Mouse (Mus musculus): ENCODE data around the gene Mcl1. TPM values are rescaled to one million over a fixed set of nuclear protein-coding genes. Genes with fewer than 3 reads are reported as not detected.
"Not testable (repeated sequence)": the region's sequence is repeated elsewhere in the genome, so short reads cannot be mapped to it uniquely, and the experiment has no call there.

Mcl1 gene
- polyA plus RNA-seq, 1 experiment from 2014 or later = 63.2 TPM

DNA sequence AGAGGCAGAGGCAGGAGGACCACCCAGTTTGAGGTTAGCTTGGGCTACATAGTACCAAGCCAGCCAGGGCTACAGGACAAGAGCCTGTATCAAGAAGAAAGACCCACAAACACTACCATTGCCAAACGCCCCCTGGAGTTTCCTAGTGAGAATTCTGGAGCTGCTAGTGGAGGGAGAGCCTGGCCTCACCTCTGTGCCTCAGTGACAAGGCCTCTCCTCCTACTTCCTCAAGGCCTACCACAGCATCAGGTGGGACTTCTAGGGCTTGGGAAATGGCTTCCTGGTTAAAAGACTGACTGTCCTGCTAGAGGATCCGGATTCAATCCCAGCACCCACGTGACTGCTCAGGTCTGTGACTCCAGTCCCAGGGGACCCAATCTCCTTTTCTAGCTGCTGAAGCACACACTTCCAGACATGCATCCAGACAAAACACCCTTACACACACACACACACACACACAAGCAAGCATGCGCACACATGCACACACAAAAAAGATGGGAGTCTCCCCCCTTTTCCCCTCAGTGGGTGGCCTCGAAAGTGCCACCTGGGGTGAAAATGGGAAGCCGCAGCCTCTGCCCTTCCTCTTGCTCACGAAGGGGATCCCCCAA lies 6.3 kb upstream of the Mcl1 start:
- Histone ChIP-seq H3K27me3 (ENCODE audit: control insufficient read depth, insufficient read depth, low read length) (no peaks in the 10 kb centered on the region), H3K4me1 (ENCODE audit: control insufficient read depth, insufficient read depth, low read length) (0 out of 2 replicates have a peak, but pooled peaks cover 5% of the 10 kb centered on the region), H3K27ac (replicated peaks; ENCODE audit: low read depth, low read length) (no peak overlapping the region), H3K9ac (ENCODE audit: low read length) (no peak overlapping the region), H3K4me2 (ENCODE audit: low read depth, severe bottlenecking) (no peak overlapping the region), H3K36me3 (ENCODE audit: control insufficient read depth, insufficient read depth, low read length) (no peaks in the 10 kb centered on the region), H3K4me3 (ENCODE audit: low read depth, low read length) (no peak overlapping the region), H3K9me3 (ENCODE audit: control insufficient read depth, low read length) (no peaks in the 10 kb centered on the region)
- ATAC-seq (ENCODE audit: insufficient number of reproducible peaks, low FRiP score, low TSS enrichment, low read depth) (no peak), DNase-seq (ENCODE audit: low spot score) (no peak)
- 57% methylated on average over 7 of the region's 7 CpGs for WGBS

DNA sequence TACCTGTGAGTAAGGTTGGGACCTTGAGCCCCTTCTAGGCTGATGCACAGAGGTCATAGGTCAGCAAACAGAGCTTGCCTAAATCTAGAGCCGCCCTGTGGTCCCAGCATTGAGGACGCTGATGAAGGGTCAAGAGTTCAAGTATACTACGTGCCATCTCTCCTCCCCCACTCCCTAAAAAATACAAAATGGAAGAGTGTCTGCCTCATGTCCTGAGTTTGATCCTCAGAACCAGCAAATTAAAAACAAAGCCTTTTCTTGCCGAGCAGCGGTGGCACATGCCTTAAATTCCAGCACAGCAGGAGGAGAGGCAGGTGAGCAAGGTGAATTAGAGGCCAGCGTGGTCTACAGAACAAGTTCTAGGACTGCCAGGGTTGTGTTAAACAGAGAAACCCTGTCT lies 5.7 kb upstream of the Mcl1 start:
- no peaks in the 10 kb centered on the region for H3K36me3 ChIP-seq (ENCODE audit: control insufficient read depth, insufficient read depth, low read length)
- no peak for ATAC-seq (ENCODE audit: insufficient number of reproducible peaks, low FRiP score, low TSS enrichment, low read depth)
- no peak overlapping the region for H3K9ac ChIP-seq (ENCODE audit: low read length)
- no peaks in the 10 kb centered on the region for H3K27me3 ChIP-seq (ENCODE audit: control insufficient read depth, insufficient read depth, low read length)
- H3K27ac ChIP-seq (replicated peaks; ENCODE audit: low read depth, low read length) = no peak overlapping the region
- H3K4me2 ChIP-seq (ENCODE audit: low read depth, severe bottlenecking) = no peak overlapping the region
- no peak for DNase-seq (ENCODE audit: low spot score)
- H3K4me3 ChIP-seq (ENCODE audit: low read depth, low read length) = no peak overlapping the region
- no peaks in the 10 kb centered on the region for H3K9me3 ChIP-seq (ENCODE audit: control insufficient read depth, low read length)
- H3K4me1 ChIP-seq (ENCODE audit: control insufficient read depth, insufficient read depth, low read length) = 0 out of 2 replicates have a peak, but pooled peaks cover 5% of the 10 kb centered on the region
- 19% methylated on average over 6 of the region's 6 CpGs for WGBS

DNA sequence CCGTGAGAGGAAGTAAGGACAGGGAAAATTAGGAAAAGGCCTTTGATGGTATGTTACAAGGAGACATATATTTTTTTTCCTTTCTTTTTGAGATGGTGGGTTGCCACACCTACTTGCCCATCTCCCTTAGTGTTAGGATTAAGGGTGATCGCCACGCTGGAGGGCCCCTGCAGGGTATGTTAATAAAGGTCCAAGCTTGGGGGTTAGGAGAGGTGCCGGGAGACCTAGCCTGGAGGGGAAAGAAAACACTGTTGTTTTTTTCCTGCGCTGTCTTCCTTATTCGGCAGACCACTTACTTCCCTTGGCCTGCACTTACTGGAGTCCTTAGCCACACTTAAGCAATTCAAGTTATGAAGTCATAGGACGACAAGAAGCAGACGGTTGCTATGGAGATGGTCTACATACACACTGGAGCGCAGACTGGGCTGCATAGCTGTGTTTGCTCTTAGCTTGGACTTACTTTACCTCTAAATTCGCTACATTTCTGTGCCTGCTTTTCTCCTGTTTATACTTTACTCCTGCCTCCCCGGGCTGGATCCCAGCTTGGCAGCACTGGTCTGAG lies 5.0 kb upstream of the Mcl1 start:
- ATAC-seq (ENCODE audit: insufficient number of reproducible peaks, low FRiP score, low TSS enrichment, low read depth) (no peak), DNase-seq (ENCODE audit: low spot score) (no peak)
- Histone ChIP-seq H3K9me3 (ENCODE audit: control insufficient read depth, low read length) (no peaks in the 10 kb centered on the region), H3K27ac (replicated peaks; ENCODE audit: low read depth, low read length) (no peak overlapping the region), H3K4me3 (ENCODE audit: low read depth, low read length) (no peak overlapping the region), H3K9ac (ENCODE audit: low read length) (peak overlapping the region; percentile 22; the same call in 1 of the 2 replicates), H3K4me1 (ENCODE audit: control insufficient read depth, insufficient read depth, low read length) (0 out of 2 replicates have a peak, but pooled peaks cover 5% of the 10 kb centered on the region), H3K36me3 (ENCODE audit: control insufficient read depth, insufficient read depth, low read length) (no peaks in the 10 kb centered on the region), H3K4me2 (ENCODE audit: low read depth, severe bottlenecking) (no peak overlapping the region), H3K27me3 (ENCODE audit: control insufficient read depth, insufficient read depth, low read length) (no peaks in the 10 kb centered on the region)
- WGBS = 28% methylated on average over 11 of the region's 11 CpGs

DNA sequence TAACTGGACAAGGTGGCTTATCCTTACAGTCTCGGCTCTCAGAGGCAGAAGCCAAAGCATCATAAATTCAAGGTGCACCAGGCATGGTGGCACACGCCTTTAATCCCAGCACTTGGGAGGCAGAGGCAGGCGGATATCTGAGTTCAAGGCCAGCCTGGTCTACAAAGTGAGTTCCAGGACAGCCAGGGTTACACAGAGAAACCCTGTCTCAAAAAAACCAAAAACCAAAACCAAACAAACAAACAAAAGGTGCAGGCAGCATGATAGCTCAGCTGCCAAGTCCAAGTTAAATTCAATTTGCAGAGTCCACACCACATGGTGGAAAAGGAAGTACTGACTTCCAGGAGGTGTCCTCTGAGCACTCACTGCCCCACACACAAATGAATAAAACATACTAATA lies 4.2 kb upstream of the Mcl1 start:
- not testable (repeated sequence) for H3K4me2 ChIP-seq (ENCODE audit: low read depth, severe bottlenecking); H3K36me3 ChIP-seq (ENCODE audit: control insufficient read depth, insufficient read depth, low read length); DNase-seq (ENCODE audit: low spot score); ATAC-seq (ENCODE audit: insufficient number of reproducible peaks, low FRiP score, low TSS enrichment, low read depth); H3K27me3 ChIP-seq (ENCODE audit: control insufficient read depth, insufficient read depth, low read length); H3K9ac ChIP-seq (ENCODE audit: low read length); H3K27ac ChIP-seq (replicated peaks; ENCODE audit: low read depth, low read length); H3K4me3 ChIP-seq (ENCODE audit: low read depth, low read length); H3K9me3 ChIP-seq (ENCODE audit: control insufficient read depth, low read length); H3K4me1 ChIP-seq (ENCODE audit: control insufficient read depth, insufficient read depth, low read length)
- WGBS = 90% methylated on average over 3 of the region's 3 CpGs

DNA sequence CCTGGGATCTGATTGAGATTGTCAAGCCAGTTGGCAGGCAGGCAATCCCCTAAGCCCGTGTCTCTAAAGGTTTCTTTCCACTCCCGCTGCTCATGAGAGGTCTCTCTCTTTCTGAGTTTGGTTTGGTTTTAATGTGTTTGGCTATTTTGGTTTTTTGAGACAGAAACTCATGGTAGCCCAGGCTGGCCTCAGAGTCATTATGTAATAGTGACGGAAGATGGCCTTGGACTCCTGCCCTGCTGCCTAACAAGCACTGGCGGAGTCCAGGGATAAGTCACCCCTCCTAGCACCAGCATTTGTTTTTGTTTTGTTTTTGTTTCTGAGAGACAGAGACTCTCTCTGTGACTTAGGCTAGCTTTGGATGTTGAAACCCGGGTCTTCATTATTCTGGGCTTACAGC lies 3.2 kb upstream of the Mcl1 start:
- ATAC-seq (ENCODE audit: insufficient number of reproducible peaks, low FRiP score, low TSS enrichment, low read depth) (no peak), DNase-seq (ENCODE audit: low spot score) (no peak)
- no peaks in the 10 kb centered on the region for H3K9me3 ChIP-seq (ENCODE audit: control insufficient read depth, low read length)
- H3K4me2 ChIP-seq (ENCODE audit: low read depth, severe bottlenecking) = no peak overlapping the region
- 88% methylated on average over 5 of the region's 5 CpGs for WGBS
- H3K9ac ChIP-seq (ENCODE audit: low read length) = no peak overlapping the region
- H3K27me3 ChIP-seq (ENCODE audit: control insufficient read depth, insufficient read depth, low read length) = no peaks in the 10 kb centered on the region
- H3K27ac ChIP-seq (replicated peaks; ENCODE audit: low read depth, low read length) = no peak overlapping the region
- peaks cover 8% of the 10 kb centered on the region for H3K4me1 ChIP-seq (ENCODE audit: control insufficient read depth, insufficient read depth, low read length)
- H3K36me3 ChIP-seq (ENCODE audit: control insufficient read depth, insufficient read depth, low read length) = no peaks in the 10 kb centered on the region
- H3K4me3 ChIP-seq (ENCODE audit: low read depth, low read length) = no peak overlapping the region

DNA sequence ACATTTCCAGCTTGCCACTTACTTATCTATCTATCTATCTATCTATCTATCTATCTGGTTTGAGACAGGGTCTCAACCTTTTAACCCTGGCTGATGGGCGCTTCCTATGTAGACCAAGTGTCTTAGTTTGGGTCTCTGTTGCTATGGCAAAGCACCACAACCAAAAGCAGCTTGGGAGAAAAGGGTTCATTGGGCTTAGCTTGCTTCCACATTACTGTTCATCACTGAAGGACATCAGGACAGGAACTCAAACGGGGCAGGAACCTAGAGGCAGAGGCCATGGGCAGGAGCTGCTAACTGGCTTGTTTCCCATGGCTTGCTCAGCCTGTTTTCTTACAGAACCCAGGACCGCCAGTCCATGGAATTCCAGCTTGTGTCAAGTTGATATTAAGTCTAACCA lies 1.5 kb upstream of the Mcl1 start:
- Histone ChIP-seq H3K4me3 (ENCODE audit: low read depth, low read length) (0 out of 2 replicates have a peak overlapping the region, but pooled peaks have one; percentile 1), H3K4me2 (ENCODE audit: low read depth, severe bottlenecking) (no peak overlapping the region), H3K4me1 (ENCODE audit: control insufficient read depth, insufficient read depth, low read length) (peaks cover 14% of the 10 kb centered on the region), H3K9me3 (ENCODE audit: control insufficient read depth, low read length) (no peaks in the 10 kb centered on the region), H3K9ac (ENCODE audit: low read length) (no peak overlapping the region), H3K36me3 (ENCODE audit: control insufficient read depth, insufficient read depth, low read length) (no peaks in the 10 kb centered on the region; the same call in 1 of the 2 replicates), H3K27me3 (ENCODE audit: control insufficient read depth, insufficient read depth, low read length) (no peaks in the 10 kb centered on the region), H3K27ac (replicated peaks; ENCODE audit: low read depth, low read length) (no peak overlapping the region)
- ATAC-seq (ENCODE audit: insufficient number of reproducible peaks, low FRiP score, low TSS enrichment, low read depth) = no peak
- 91% methylated on average over 3 of the region's 3 CpGs for WGBS
- no peak for DNase-seq (ENCODE audit: low spot score)

DNA sequence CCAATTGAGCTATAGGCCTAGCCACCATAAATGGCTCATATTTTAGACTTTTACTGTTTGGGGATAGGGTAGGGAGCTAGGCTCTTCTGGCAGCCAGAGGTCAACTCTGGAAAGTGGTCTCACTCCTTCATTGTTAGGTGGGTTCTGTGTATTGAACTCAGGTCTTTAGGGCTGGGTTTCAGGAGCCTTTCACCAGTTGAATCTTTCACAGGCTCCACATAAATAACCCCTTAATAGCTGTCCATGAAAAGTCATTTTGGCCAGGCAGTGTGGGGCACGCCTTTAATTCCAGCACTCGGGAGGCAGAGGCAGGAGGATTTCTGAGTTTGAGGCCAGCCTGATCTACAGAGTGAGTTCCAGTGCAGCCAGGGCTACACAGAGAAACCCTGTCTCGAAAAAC lies 877 bp upstream of the Mcl1 start:
- no peak for ATAC-seq (ENCODE audit: insufficient number of reproducible peaks, low FRiP score, low TSS enrichment, low read depth)
- H3K27ac ChIP-seq (replicated peaks; ENCODE audit: low read depth, low read length) = no peak overlapping the region
- no peaks in the 10 kb centered on the region for H3K9me3 ChIP-seq (ENCODE audit: control insufficient read depth, low read length)
- H3K4me3 ChIP-seq (ENCODE audit: low read depth, low read length) = peak overlapping the region; percentile 100
- H3K36me3 ChIP-seq (ENCODE audit: control insufficient read depth, insufficient read depth, low read length) = no peaks in the 10 kb centered on the region; the same call in 1 of the 2 replicates
- no peak overlapping the region for H3K9ac ChIP-seq (ENCODE audit: low read length)
- H3K4me2 ChIP-seq (ENCODE audit: low read depth, severe bottlenecking) = peak overlapping the region; percentile 93
- WGBS = 93% methylated on average over 3 of the region's 3 CpGs
- no peak for DNase-seq (ENCODE audit: low spot score)
- peaks cover 14% of the 10 kb centered on the region for H3K4me1 ChIP-seq (ENCODE audit: control insufficient read depth, insufficient read depth, low read length)
- H3K27me3 ChIP-seq (ENCODE audit: control insufficient read depth, insufficient read depth, low read length) = no peaks in the 10 kb centered on the region

DNA sequence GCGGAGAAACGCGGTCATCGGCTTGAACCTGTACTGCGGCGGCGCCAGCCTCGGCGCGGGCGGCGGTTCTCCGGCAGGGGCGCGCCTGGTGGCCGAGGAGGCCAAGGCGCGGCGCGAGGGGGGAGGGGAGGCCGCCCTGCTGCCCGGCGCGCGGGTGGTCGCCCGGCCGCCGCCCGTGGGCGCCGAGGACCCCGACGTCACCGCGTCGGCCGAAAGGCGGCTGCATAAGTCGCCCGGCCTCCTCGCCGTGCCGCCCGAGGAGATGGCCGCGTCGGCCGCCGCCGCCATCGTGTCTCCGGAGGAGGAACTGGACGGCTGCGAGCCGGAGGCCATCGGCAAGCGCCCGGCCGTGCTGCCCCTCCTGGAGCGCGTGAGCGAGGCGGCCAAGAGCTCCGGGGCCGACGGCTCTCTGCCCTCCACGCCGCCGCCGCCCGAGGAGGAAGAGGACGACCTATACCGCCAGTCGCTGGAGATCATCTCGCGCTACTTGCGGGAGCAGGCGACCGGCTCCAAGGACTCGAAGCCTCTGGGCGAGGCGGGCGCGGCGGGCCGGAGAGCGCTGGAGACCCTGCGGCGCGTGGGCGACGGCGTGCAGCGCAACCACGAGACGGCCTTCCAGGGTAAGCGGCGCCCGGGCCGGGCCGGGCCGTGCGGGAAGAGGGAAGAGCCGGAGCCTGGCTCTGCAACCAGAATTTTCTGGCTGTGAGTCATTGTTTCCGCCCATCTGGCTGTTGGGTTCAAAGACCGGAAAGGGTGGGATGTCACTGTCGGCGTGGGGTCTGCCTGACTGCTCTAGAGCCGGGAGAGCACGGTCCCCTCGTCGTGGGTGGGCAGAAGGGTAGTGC lies 502 bp downstream of the Mcl1 start:
- Histone ChIP-seq H3K4me2 (ENCODE audit: low read depth, severe bottlenecking) (peak overlapping the region; percentile 93), H3K9me3 (ENCODE audit: control insufficient read depth, low read length) (no peaks in the 10 kb centered on the region), H3K4me1 (ENCODE audit: control insufficient read depth, insufficient read depth, low read length) (peaks cover 9% of the 10 kb centered on the region), H3K9ac (ENCODE audit: low read length) (peak overlapping the region; percentile 98), H3K4me3 (ENCODE audit: low read depth, low read length) (peak overlapping the region; percentile 100), H3K36me3 (ENCODE audit: control insufficient read depth, insufficient read depth, low read length) (peaks cover 2% of the 10 kb centered on the region; the same call in 1 of the 2 replicates), H3K27me3 (ENCODE audit: control insufficient read depth, insufficient read depth, low read length) (no peaks in the 10 kb centered on the region), H3K27ac (replicated peaks; ENCODE audit: low read depth, low read length) (peak overlapping the region; percentile 97)
- ATAC-seq (ENCODE audit: insufficient number of reproducible peaks, low FRiP score, low TSS enrichment, low read depth) (peak; percentile 65), DNase-seq (ENCODE audit: low spot score) (peak; percentile 83)
- under 1% methylated on average over 78 of the region's 113 CpGs for WGBS
